Mouse (Mus musculus) lung, adult 18-20 months (tissue): ENCODE data around the gene Mucl1.
"Not testable (repeated sequence)": the region's sequence is repeated elsewhere in the genome, so short reads cannot be mapped to it uniquely, and the experiment has no call there.

Experiments
- DNase-seq, 2 experiments: peaks; one replicate each; pipeline ENCODE4 v3.0.0; 2022; ENCODE audit warnings: mixed read lengths in 2 of 2

Gene Mucl1

GRCm38 (mm10) chr15:103755369-103755768 is at the start of gene Mucl1:
Gene Mucl1 (minus strand): TSS chr15:103755469.
- no peak for DNase-seq

- not testable (repeated sequence) for DNase-seq
Observed at GRCm38 (mm10) chr15:103766836-103767235, 11.6 kb upstream of the Mucl1 start.

GRCm38 (mm10) chr15:103716861-103717260 is 38.4 kb downstream of the Mucl1 start:
- DNase-seq, result not testable (repeated sequence)
